Mouse (Mus musculus): ENCODE results near the gene Dlg2. TPM values are rescaled to one million over a fixed set of nuclear protein-coding genes. Genes with fewer than 3 reads are reported as not detected.

The Dlg2 gene
- total and polyA plus RNA-seq, 2 experiments from 2014 or later, result 26.3 to 169 TPM

DNA sequence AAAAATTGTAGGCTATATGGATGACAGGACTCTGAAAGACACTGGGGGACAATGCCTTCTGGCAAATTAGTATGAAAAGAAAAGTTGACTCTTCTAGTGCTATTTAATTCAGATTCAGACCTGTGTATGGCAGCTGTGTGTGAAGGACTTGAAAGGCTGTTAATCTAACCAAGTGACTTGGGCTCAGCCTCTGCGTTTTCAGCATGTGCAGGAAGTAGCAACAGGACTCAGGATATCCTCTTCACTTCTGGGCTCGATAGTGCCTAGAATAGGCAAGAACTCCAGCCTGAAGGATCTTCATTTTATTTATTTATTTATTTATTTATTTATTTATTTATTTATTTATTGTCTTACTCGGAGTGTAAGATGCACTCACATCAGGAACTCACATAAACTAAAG, 1068.1 kb downstream of the Dlg2 start:
- no peak for TF ChIP-seq CTCF (IDR thresholded peaks at IDR 0.05; ENCODE audit: low read depth)
- ATAC-seq, result no peak
- H3K9me3 ChIP-seq (ENCODE audit: low read length), result no peaks in the 10 kb centered on the region

DNA sequence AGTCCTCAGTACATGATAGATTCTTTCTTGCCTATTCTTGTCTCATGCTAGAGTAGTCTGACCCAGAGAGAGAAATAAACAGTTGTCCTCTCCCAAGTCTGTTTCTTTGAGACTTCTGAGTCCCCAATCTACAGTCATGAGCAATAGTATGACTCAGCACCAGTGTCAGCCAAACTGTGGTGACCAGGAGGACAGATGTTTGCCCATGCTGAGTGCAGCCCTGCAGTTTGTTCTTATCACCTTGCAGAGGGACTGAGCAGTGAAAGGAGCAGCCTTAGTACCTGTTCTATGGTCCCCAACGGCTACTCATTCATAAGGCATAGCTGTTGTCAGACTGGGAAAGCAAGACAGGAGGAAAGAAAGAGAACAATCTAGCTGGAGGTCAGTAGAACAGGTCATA, 1072.3 kb downstream of the Dlg2 start:
- no peaks in the 10 kb centered on the region for H3K27me3 ChIP-seq (ENCODE audit: insufficient read depth, low read length)
- H3K27ac ChIP-seq (ENCODE audit: low read depth, low read length), result no peak overlapping the region
- DNase-seq, result no peak
- no peak overlapping the region for H3K4me3 ChIP-seq (ENCODE audit: low read depth, low read length)
- no peaks in the 10 kb centered on the region for H3K36me3 ChIP-seq (ENCODE audit: insufficient read depth)
- no peak for TF ChIP-seq CTCF (IDR thresholded peaks at IDR 0.05; ENCODE audit: low read depth)
- H3K4me1 ChIP-seq (ENCODE audit: insufficient read depth), result no peaks in the 10 kb centered on the region
- H3K4me2 ChIP-seq (ENCODE audit: low read depth), result no peak overlapping the region
- H3K9me3 ChIP-seq (ENCODE audit: low read length), result no peaks in the 10 kb centered on the region
- no peak for ATAC-seq
- H3K9ac ChIP-seq, result no peak overlapping the region
- 73% methylated on average over 1 of the region's 1 CpGs for WGBS

More for the DNA sequence above, 1068.1 kb downstream of the Dlg2 start:
- no peaks in the 10 kb centered on the region for H3K4me1 ChIP-seq (ENCODE audit: insufficient read depth)
- no peak overlapping the region for H3K27ac ChIP-seq (ENCODE audit: low read depth, low read length)
- no peaks in the 10 kb centered on the region for H3K36me3 ChIP-seq (ENCODE audit: insufficient read depth)
- WGBS, result 88% methylated on average over 3 of the region's 3 CpGs
- no peaks in the 10 kb centered on the region for H3K27me3 ChIP-seq (ENCODE audit: insufficient read depth, low read length)
- H3K9ac ChIP-seq, result no peak overlapping the region
- H3K4me3 ChIP-seq (ENCODE audit: low read depth, low read length), result no peak overlapping the region
- DNase-seq, result no peak
- H3K4me2 ChIP-seq (ENCODE audit: low read depth), result 0 out of 2 replicates have a peak overlapping the region, but pooled peaks have one; percentile 66

DNA sequence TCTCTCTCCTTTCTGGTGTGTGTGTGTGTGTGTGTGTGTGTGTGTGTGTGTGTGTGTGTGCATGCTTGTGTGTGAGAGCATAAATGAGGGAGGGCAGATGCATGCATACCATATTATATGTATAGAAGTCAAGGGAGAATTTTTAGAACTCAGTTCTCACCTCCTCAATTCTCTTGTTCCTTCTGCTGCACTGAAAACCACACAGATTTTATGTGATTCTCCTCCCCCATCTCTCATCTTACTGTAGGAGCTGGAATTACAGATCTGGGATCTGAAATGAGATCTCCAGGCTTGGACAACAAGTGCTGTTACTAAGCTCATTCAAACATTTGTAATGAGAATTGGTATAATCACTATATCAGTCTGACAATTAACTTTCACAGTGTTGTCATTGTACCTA, 1081.1 kb downstream of the Dlg2 start:
- Histone ChIP-seq H3K4me3 (ENCODE audit: low read depth, low read length) (no peak overlapping the region), H3K36me3 (ENCODE audit: insufficient read depth) (no peaks in the 10 kb centered on the region), H3K4me1 (ENCODE audit: insufficient read depth) (no peaks in the 10 kb centered on the region), H3K9me3 (ENCODE audit: low read length) (no peaks in the 10 kb centered on the region), H3K4me2 (ENCODE audit: low read depth) (no peak overlapping the region), H3K27me3 (ENCODE audit: insufficient read depth, low read length) (no peaks in the 10 kb centered on the region), H3K9ac (no peak overlapping the region), H3K27ac (ENCODE audit: low read depth, low read length) (no peak overlapping the region)
- TF ChIP-seq CTCF (IDR thresholded peaks at IDR 0.05; ENCODE audit: low read depth), result no peak
- ATAC-seq, result no peak
- no peak for DNase-seq

DNA sequence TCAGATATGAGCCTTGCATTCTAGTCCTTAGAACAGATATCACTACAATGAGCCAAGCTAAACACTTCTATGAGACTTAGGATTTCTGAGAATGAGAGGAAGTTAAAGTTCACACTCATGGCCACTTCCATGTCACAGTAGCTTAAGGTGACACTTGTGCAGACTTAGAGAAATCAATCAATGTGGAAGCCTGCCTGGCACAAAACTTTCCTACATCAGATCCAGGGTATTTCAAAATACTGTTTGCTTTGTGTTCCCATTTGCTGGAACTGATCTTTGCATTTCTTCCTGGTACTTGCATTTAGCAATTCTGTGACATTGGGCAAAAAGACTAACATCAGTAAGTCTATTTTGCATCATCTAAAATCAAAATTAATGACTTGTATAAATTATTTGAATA, 1091.0 kb downstream of the Dlg2 start:
- no peak overlapping the region for H3K4me3 ChIP-seq (ENCODE audit: low read depth, low read length)
- H3K4me1 ChIP-seq (ENCODE audit: insufficient read depth), result no peaks in the 10 kb centered on the region
- DNase-seq (no peak), ATAC-seq (no peak)
- H3K9ac ChIP-seq, result no peak overlapping the region
- no peak for TF ChIP-seq CTCF (IDR thresholded peaks at IDR 0.05; ENCODE audit: low read depth)
- H3K27ac ChIP-seq (ENCODE audit: low read depth, low read length), result no peak overlapping the region
- no peaks in the 10 kb centered on the region for H3K27me3 ChIP-seq (ENCODE audit: insufficient read depth, low read length)
- H3K4me2 ChIP-seq (ENCODE audit: low read depth), result no peak overlapping the region
- no peaks in the 10 kb centered on the region for H3K36me3 ChIP-seq (ENCODE audit: insufficient read depth)
- H3K9me3 ChIP-seq (ENCODE audit: low read length), result no peaks in the 10 kb centered on the region

DNA sequence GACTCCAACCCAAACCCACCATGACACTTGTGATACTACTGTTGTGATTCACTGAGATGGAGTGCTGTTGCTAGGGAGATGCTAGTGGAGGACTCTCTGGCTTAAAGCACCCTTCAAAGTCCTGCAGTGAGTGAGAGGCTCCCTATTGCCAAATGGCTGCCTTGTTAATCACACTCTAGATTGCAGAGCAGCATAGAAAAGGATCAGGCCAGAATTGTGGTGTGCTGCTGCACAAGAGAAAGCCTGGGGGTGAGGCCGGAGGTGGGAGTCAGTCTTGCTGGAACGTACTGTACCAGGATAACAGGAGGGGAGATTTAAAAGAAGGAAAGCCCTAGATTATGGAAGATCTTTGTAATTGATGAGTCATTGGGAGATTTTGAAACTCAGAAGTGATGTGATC, 1094.5 kb downstream of the Dlg2 start:
- Histone ChIP-seq H3K36me3 (ENCODE audit: insufficient read depth) (no peaks in the 10 kb centered on the region), H3K9me3 (ENCODE audit: low read length) (no peaks in the 10 kb centered on the region), H3K4me1 (ENCODE audit: insufficient read depth) (no peaks in the 10 kb centered on the region), H3K4me3 (ENCODE audit: low read depth, low read length) (no peak overlapping the region), H3K27ac (ENCODE audit: low read depth, low read length) (no peak overlapping the region), H3K4me2 (ENCODE audit: low read depth) (no peak overlapping the region), H3K27me3 (ENCODE audit: insufficient read depth, low read length) (no peaks in the 10 kb centered on the region), H3K9ac (no peak overlapping the region)
- WGBS, result 62% methylated on average over 2 of the region's 2 CpGs
- DNase-seq, result no peak
- ATAC-seq, result peak; percentile 69
- no peak for TF ChIP-seq CTCF (IDR thresholded peaks at IDR 0.05; ENCODE audit: low read depth)

GRCm38 (mm10) chr7:91572666-91573065, 1096.2 kb downstream of the Dlg2 start:
- Histone ChIP-seq H3K27me3 (ENCODE audit: insufficient read depth, low read length) (no peaks in the 10 kb centered on the region), H3K27ac (ENCODE audit: low read depth, low read length) (no peak overlapping the region), H3K9ac (no peak overlapping the region), H3K4me1 (ENCODE audit: insufficient read depth) (no peaks in the 10 kb centered on the region), H3K9me3 (ENCODE audit: low read length) (no peaks in the 10 kb centered on the region), H3K36me3 (ENCODE audit: insufficient read depth) (no peaks in the 10 kb centered on the region), H3K4me2 (ENCODE audit: low read depth) (no peak overlapping the region), H3K4me3 (ENCODE audit: low read depth, low read length) (no peak overlapping the region)
- no peak for DNase-seq
- no peak for ATAC-seq
- TF ChIP-seq CTCF (IDR thresholded peaks at IDR 0.05; ENCODE audit: low read depth), result no peak
- WGBS, result 56% methylated on average over 2 of the region's 2 CpGs

DNA sequence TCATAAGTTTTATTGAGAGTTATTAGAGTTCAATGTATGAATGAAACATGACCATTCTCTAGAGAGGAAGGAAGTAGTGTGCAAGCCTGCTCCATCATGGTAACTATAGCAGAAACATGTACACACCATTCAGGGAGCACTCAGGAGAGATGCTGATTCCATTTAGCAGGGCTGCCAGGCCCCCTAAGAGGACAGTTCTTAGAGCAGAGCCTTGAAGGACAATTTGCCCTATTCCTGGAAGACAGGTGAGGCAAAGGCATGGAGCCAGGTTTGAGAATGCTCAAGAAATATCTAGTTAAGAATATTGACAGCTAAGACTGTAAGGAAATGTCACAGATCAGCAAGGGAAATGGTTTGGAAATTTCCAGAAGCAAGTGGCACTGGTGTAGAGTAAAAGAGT, 1096.8 kb downstream of the Dlg2 start:
- Histone ChIP-seq H3K27ac (ENCODE audit: low read depth, low read length) (no peak overlapping the region), H3K27me3 (ENCODE audit: insufficient read depth, low read length) (no peaks in the 10 kb centered on the region), H3K4me1 (ENCODE audit: insufficient read depth) (no peaks in the 10 kb centered on the region), H3K9ac (no peak overlapping the region), H3K4me2 (ENCODE audit: low read depth) (no peak overlapping the region), H3K36me3 (ENCODE audit: insufficient read depth) (no peaks in the 10 kb centered on the region), H3K4me3 (ENCODE audit: low read depth, low read length) (no peak overlapping the region), H3K9me3 (ENCODE audit: low read length) (no peaks in the 10 kb centered on the region)
- ATAC-seq, result no peak
- TF ChIP-seq CTCF (IDR thresholded peaks at IDR 0.05; ENCODE audit: low read depth), result no peak
- DNase-seq, result no peak

- no peak overlapping the region for H3K9ac ChIP-seq
- no peak overlapping the region for H3K27ac ChIP-seq (ENCODE audit: low read depth, low read length)
- WGBS, result 83% methylated on average over 6 of the region's 6 CpGs
- TF ChIP-seq CTCF (IDR thresholded peaks at IDR 0.05; ENCODE audit: low read depth), result no peak
- no peaks in the 10 kb centered on the region for H3K36me3 ChIP-seq (ENCODE audit: insufficient read depth)
- ATAC-seq (no peak), DNase-seq (no peak)
- no peak overlapping the region for H3K4me2 ChIP-seq (ENCODE audit: low read depth)
- no peaks in the 10 kb centered on the region for H3K4me1 ChIP-seq (ENCODE audit: insufficient read depth)
- H3K9me3 ChIP-seq (ENCODE audit: low read length), result no peaks in the 10 kb centered on the region
- H3K27me3 ChIP-seq (ENCODE audit: insufficient read depth, low read length), result no peaks in the 10 kb centered on the region
- no peak overlapping the region for H3K4me3 ChIP-seq (ENCODE audit: low read depth, low read length)
Measured at GRCm38 (mm10) chr7:91576216-91576615, 1099.7 kb downstream of the Dlg2 start.
